Mouse (Mus musculus) kidney, postnatal 0 days (tissue): ENCODE data around the gene Ppp1r9a. TPM values are rescaled to one million over a fixed set of nuclear protein-coding genes. Genes with fewer than 3 reads are reported as not detected.

Experiments
- ATAC-seq: fragments of 200-750 bp; cut with Nextera tagmentation; replicated peaks from 2 replicates; pipeline ENCODE4 v1.8.0; 2017; ENCODE audit warnings: low read depth, moderate number of reproducible peaks, moderate TSS enrichment, moderate library complexity; ENCODE audit not compliant: low FRiP score
- DNase-seq: peaks from one replicate; pipeline ENCODE4 v3.0.0-alpha.2; 2016; ENCODE audit warnings: low spot score
- H3K27ac ChIP-seq: fragments of 300-500 bp; sonication (generic); 2 replicates; pipeline ENCODE4 v1.5.1; 2014; ENCODE audit warnings: mild to moderate bottlenecking
- H3K27me3 ChIP-seq: fragments of 300-500 bp; sonication (generic); 2 replicates; pipeline ENCODE4 v1.6.1; 2014; ENCODE audit warnings: low read length, mixed read lengths; ENCODE audit not compliant: insufficient read depth
- H3K36me3 ChIP-seq: fragments of 300-500 bp; sonication (generic); 2 replicates; pipeline ENCODE4 v1.6.1; 2014; ENCODE audit warnings: low read length, mixed read lengths; ENCODE audit not compliant: insufficient read depth
- H3K4me1 ChIP-seq: fragments of 300-500 bp; sonication (generic); replicated peaks from 2 replicates; pipeline ENCODE4 v1.6.1; 2014; ENCODE audit warnings: antibody characterized with exemption, low read length, mixed read lengths; ENCODE audit not compliant: insufficient read depth
- H3K4me2 ChIP-seq: fragments of 300-500 bp; sonication (generic); 2 replicates; pipeline ENCODE4 v1.6.1; 2014; ENCODE audit warnings: mild to moderate bottlenecking, low read length, moderate library complexity, mixed read lengths
- H3K4me3 ChIP-seq: fragments of 300-500 bp; sonication (generic); replicated peaks from 2 replicates; pipeline ENCODE4 v1.5.1; 2014; ENCODE audit warnings: low read depth, low read length
- H3K9ac ChIP-seq: fragments of 300-500 bp; sonication (generic); 2 replicates; pipeline ENCODE4 v1.6.1; 2014; ENCODE audit warnings: low read depth, low read length
- H3K9me3 ChIP-seq: fragments of 300-500 bp; sonication (generic); replicated peaks from 2 replicates; pipeline ENCODE4 v1.6.1; 2016; ENCODE audit warnings: low read length, inconsistent platforms, mixed read lengths
- CTCF ChIP-seq: IDR thresholded peaks from 2 replicates; pipeline ENCODE4 v1.5.1; 2016; ENCODE audit warnings: antibody characterized with exemption, low read depth, mild to moderate bottlenecking, moderate library complexity
- WGBS: fragments of 180-500 bp; shearing (Covaris S2); extraction: QIAGEN DNeasy Blood & Tissue Kit; methylation state at CpG from one replicate; pipeline ENCODE4 v1.1.7; 2014; 5-methylcytosine and 5-hydroxymethylcytosine counted together
- polyA plus RNA-seq: library from polyadenylated mRNA; unstranded; fragments of >200 nt; fragmentation: Nextera tagmentation; extraction: Ambion mirVana; gene quantifications from 2 replicates; pipeline ENCODE4 v1.2.1, GENCODE M21; 2015

Gene Ppp1r9a
- polyA plus RNA-seq, 1 experiment from 2014 or later: 8.2 TPM

- H3K4me3 ChIP-seq: no peak overlapping the region
- no peaks in the 10 kb centered on the region for H3K27me3 ChIP-seq
Observed at GRCm38 (mm10) chr6:5167051-5167677, 264.4 kb downstream of the Ppp1r9a start.

GRCm38 (mm10) chr6:5168158-5168557 is 265.4 kb downstream of the Ppp1r9a start:
- H3K9ac ChIP-seq: no peak overlapping the region
- no peak overlapping the region for H3K4me3 ChIP-seq
- peaks cover 5% of the 10 kb centered on the region; the same call in 1 of the 2 replicates for H3K4me1 ChIP-seq
- H3K27me3 ChIP-seq: no peaks in the 10 kb centered on the region
- no peak for TF ChIP-seq CTCF
- H3K4me2 ChIP-seq: no peak overlapping the region
- WGBS: 88% methylated on average over 9 of the region's 9 CpGs
- H3K9me3 ChIP-seq: no peaks in the 10 kb centered on the region
- no peak overlapping the region for H3K27ac ChIP-seq
- no peak for ATAC-seq
- H3K36me3 ChIP-seq: no peaks in the 10 kb centered on the region
- no peak for DNase-seq

More at GRCm38 (mm10) chr6:5167051-5167677, 264.4 kb downstream of the Ppp1r9a start:
- DNase-seq (no peak), ATAC-seq (no peak)
- Histone ChIP-seq H3K4me2 (no peak overlapping the region), H3K9ac (no peak overlapping the region), H3K4me1 (no peaks in the 10 kb centered on the region), H3K36me3 (no peaks in the 10 kb centered on the region), H3K27ac (no peak overlapping the region), H3K9me3 (no peaks in the 10 kb centered on the region)
- TF ChIP-seq CTCF: no peak
- 62% methylated on average over 14 of the region's 14 CpGs for WGBS

- DNase-seq (no peak), ATAC-seq (no peak)
- Histone ChIP-seq H3K4me2 (no peak overlapping the region), H3K36me3 (no peaks in the 10 kb centered on the region), H3K27me3 (no peaks in the 10 kb centered on the region), H3K4me1 (peaks cover 5% of the 10 kb centered on the region; the same call in 1 of the 2 replicates), H3K27ac (no peak overlapping the region), H3K9me3 (no peaks in the 10 kb centered on the region), H3K9ac (no peak overlapping the region), H3K4me3 (no peak overlapping the region)
- WGBS: 67% methylated on average over 4 of the region's 4 CpGs
- no peak for TF ChIP-seq CTCF
Observed at GRCm38 (mm10) chr6:5171418-5171817, 268.7 kb downstream of the Ppp1r9a start.

- Histone ChIP-seq H3K9me3 (no peaks in the 10 kb centered on the region), H3K36me3 (no peaks in the 10 kb centered on the region), H3K4me1 (peaks cover 5% of the 10 kb centered on the region; the same call in 1 of the 2 replicates), H3K4me2 (peak overlapping the region; percentile 32), H3K27ac (no peak overlapping the region), H3K4me3 (no peak overlapping the region), H3K9ac (no peak overlapping the region), H3K27me3 (no peaks in the 10 kb centered on the region)
- no peak for DNase-seq
- no peak for ATAC-seq
- WGBS: 49% methylated on average over 9 of the region's 9 CpGs
- TF ChIP-seq CTCF: no peak
Observed at GRCm38 (mm10) chr6:5172571-5172970, 269.9 kb downstream of the Ppp1r9a start.

- DNase-seq (no peak), ATAC-seq (no peak)
- H3K4me2 ChIP-seq: no peak overlapping the region
- no peaks in the 10 kb centered on the region for H3K27me3 ChIP-seq
- H3K36me3 ChIP-seq: no peaks in the 10 kb centered on the region
- no peak for TF ChIP-seq CTCF
- no peaks in the 10 kb centered on the region for H3K9me3 ChIP-seq
- no peak overlapping the region for H3K27ac ChIP-seq
- 87% methylated on average over 10 of the region's 10 CpGs for WGBS
- no peak overlapping the region for H3K9ac ChIP-seq
- peaks cover 5% of the 10 kb centered on the region; the same call in 1 of the 2 replicates for H3K4me1 ChIP-seq
- H3K4me3 ChIP-seq: no peak overlapping the region
Observed at GRCm38 (mm10) chr6:5174179-5174812, 271.6 kb downstream of the Ppp1r9a start.

- H3K36me3 ChIP-seq: no peaks in the 10 kb centered on the region
- H3K4me1 ChIP-seq: no peaks in the 10 kb centered on the region
- no peaks in the 10 kb centered on the region for H3K27me3 ChIP-seq
- TF ChIP-seq CTCF: 0 out of 2 replicates have a peak, but pooled peaks have one; percentile 15
- no peak overlapping the region for H3K9ac ChIP-seq
- no peaks in the 10 kb centered on the region for H3K9me3 ChIP-seq
- H3K27ac ChIP-seq: no peak overlapping the region
- no peak overlapping the region for H3K4me3 ChIP-seq
- DNase-seq (peak; percentile 57), ATAC-seq (0 out of 2 replicates have a peak, but pooled peaks have one; percentile 40)
- WGBS: 32% methylated on average over 19 of the region's 19 CpGs
- H3K4me2 ChIP-seq: peak overlapping the region; percentile 43
Observed at GRCm38 (mm10) chr6:5177967-5178891, 275.5 kb downstream of the Ppp1r9a start.
